Comparison of ENCODE assay signal across 3 mouse cellular contexts in genomic region chr12:18672145-18672544, GRCm38 (mm10).
DNase-seq lines count a peak whose midpoint lies in the region.
"Not testable (repeated sequence)": the region's sequence is repeated elsewhere in the genome, so short reads cannot be mapped to it uniquely, and the experiment has no call there.

No protein-coding gene starts in this region.

- H3K9me3 ChIP-seq in heart, embryonic 10.5 days: not testable (repeated sequence)

- DNase-seq in heart, adult 11 months: peak; percentile 73
- DNase-seq in heart, embryonic 10.5 days (ENCODE audit: low spot score): peak; percentile 51
- DNase-seq in testis, postnatal 10 days (ENCODE audit: low spot score): peak; percentile 39

- not testable (repeated sequence) for H3K4me3 ChIP-seq in heart, embryonic 10.5 days

- WGBS in heart, embryonic 10.5 days: 92% methylated on average over 1 of the region's 1 CpGs

- H3K4me1 ChIP-seq in heart, embryonic 10.5 days: not testable (repeated sequence)

- not testable (repeated sequence) for H3K27ac ChIP-seq in heart, embryonic 10.5 days

- not testable (repeated sequence) for H3K27me3 ChIP-seq in heart, embryonic 10.5 days (ENCODE audit: insufficient read depth, poor library complexity, severe bottlenecking)

- not testable (repeated sequence) for H3K36me3 ChIP-seq in heart, embryonic 10.5 days
